Mouse (Mus musculus) megakaryocyte-erythroid progenitor cell, adult 5-6 weeks (primary cell): ENCODE results near the gene Ptprt. TPM values are rescaled to one million over a fixed set of nuclear protein-coding genes. Genes with fewer than 3 reads are reported as not detected.

ENCODE experiments used
- ATAC-seq: replicated peaks from 2 replicates; pipeline ENCODE4 v1.8.0; 2016; ENCODE audit warnings: mild to moderate bottlenecking, inconsistent platforms; ENCODE audit not compliant: severe bottlenecking, poor library complexity, low FRiP score, low TSS enrichment
- total RNA-seq, 2 experiments: library from RNA; stranded (forward) in 1 of 2; stranded (reverse) in 1 of 2; fragments of 200-1000, 215-1000 nt in 1 of 2; fragments of >200 nt in 1 of 2; fragmentation: Nextera tagmentation in 1 of 2; gene quantifications; 2 replicates each; pipeline ENCODE4 v1.2.3; 2014 to 2017

Ptprt gene
- total RNA-seq, 2 experiments from 2014 or later = not detected

GRCm38 (mm10) chr2:161600206-161600808 is 1060.6 kb downstream of the Ptprt start:
- no peak for ATAC-seq

GRCm38 (mm10) chr2:161593391-161594152 is 1067.4 kb downstream of the Ptprt start:
- no peak for ATAC-seq

GRCm38 (mm10) chr2:161574401-161574800 is 1086.5 kb downstream of the Ptprt start:
- ATAC-seq = no peak

- ATAC-seq = no peak
These were observed 1088.7 kb downstream of the Ptprt start for GRCm38 (mm10) chr2:161572201-161572600.

- ATAC-seq = no peak
These were observed 1090.5 kb downstream of the Ptprt start for GRCm38 (mm10) chr2:161570236-161570995.

- ATAC-seq = no peak
These were observed 1099.4 kb downstream of the Ptprt start for GRCm38 (mm10) chr2:161561502-161561901.

- ATAC-seq = no peak
These were observed 1103.1 kb downstream of the Ptprt start for GRCm38 (mm10) chr2:161557874-161558273.

- ATAC-seq = no peak
These were observed 1107.3 kb downstream of the Ptprt start for GRCm38 (mm10) chr2:161553651-161554050.

GRCm38 (mm10) chr2:161552011-161552410 is 1108.9 kb downstream of the Ptprt start:
- no peak for ATAC-seq

- ATAC-seq = no peak
These were observed 1111.4 kb downstream of the Ptprt start for GRCm38 (mm10) chr2:161549577-161549976.

- no peak for ATAC-seq
These were observed 1113.6 kb downstream of the Ptprt start for GRCm38 (mm10) chr2:161547318-161547717.

GRCm38 (mm10) chr2:161545406-161545805 is 1115.5 kb downstream of the Ptprt start:
- ATAC-seq = no peak

- ATAC-seq = no peak
These were observed 1126.8 kb downstream of the Ptprt start for GRCm38 (mm10) chr2:161534151-161534550.

- ATAC-seq = no peak
These were observed 1133.8 kb downstream of the Ptprt start for GRCm38 (mm10) chr2:161527192-161527591.

GRCm38 (mm10) chr2:161519671-161520070 is 1141.3 kb downstream of the Ptprt start:
- ATAC-seq = no peak

- no peak for ATAC-seq
These were observed 1144.0 kb downstream of the Ptprt start for GRCm38 (mm10) chr2:161516921-161517320.

GRCm38 (mm10) chr2:161513256-161513655 is 1147.7 kb downstream of the Ptprt start:
- no peak for ATAC-seq

- peak; percentile 73 for ATAC-seq
These were observed 1148.9 kb downstream of the Ptprt start for GRCm38 (mm10) chr2:161511880-161512570.

GRCm38 (mm10) chr2:161511101-161511759 is 1149.7 kb downstream of the Ptprt start:
- ATAC-seq = no peak
